Mouse (Mus musculus): ENCODE results near the gene Gstp3. TPM values are rescaled to one million over a fixed set of nuclear protein-coding genes. Genes with fewer than 3 reads are reported as not detected.
A peak's percentile ranks its signal among the peaks of the same experiment; 100 is the strongest.

Gstp3 gene
- total RNA-seq, 2 experiments from 2014 or later = not detected

DNA sequence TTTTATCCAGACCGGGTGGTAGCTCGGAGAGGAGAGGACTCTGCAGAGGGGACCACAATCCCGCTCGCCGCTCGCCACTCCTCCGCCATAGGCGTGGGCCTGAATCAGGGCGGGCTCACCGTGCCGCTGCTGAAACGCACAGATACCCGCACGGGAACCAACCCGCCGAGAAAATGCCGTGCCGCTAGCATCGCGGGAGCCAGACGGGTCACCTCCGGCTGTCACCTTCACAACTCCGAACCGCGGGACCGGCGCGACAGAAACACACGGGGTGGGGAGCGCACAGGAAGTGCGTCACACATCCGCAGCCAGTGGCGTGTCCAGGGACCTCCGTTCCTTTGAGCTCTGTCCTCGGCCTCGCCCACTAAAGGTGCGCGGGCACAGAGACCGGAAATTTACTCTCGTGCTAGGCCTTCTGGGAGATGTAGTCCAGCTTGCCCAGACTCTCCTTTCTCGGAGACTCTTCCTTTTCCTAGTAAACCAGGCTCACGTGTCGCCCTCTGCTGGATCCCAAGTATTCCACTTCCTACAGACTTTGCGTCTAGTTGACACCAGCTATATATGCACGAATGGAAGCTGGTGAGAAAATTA lies 46.8 kb downstream of the Gstp3 start, which contains the start of gene Ndufv1:
Gene Ndufv1, minus strand, starts transcription at position 375 of the 591 bp plus-strand sequence.
- intact Hi-C loops (cut with DNase I) = loop anchor here (1.0 kb wide), 2 partner anchors 12 to 66 kb away; partner anchors contain the start of genes Gm49405 and Nudt8
- peak; percentile 96 for DNase-seq (ENCODE audit: low spot score)

DNA sequence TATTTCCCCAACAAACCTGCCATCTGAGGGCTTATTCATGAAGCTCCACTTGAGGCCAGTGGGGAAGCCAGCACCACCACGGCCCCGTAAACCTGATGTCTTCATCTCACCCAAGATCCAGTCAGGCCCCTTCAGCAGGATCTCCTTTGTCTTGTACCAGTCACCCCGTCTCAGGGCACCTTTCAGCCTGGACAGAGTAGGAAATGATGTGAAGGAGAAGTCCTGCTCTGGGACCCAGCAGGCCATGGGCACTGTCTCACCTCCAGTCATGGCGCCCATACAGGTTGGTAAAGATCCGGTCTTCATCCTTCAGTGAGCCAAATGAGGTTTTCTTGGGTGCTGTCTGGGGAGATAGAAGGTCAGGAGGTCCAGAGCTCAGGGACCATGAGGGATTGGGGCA lies 48.3 kb downstream of the Gstp3 start:
- intact Hi-C loops (cut with DNase I) = no loop called here
- DNase-seq (ENCODE audit: low spot score) = no peak

Other genes with a start within 250 kb of the Gstp3 start
- 10 to 100 TPM in 1 of 2 experiments, 1 to 10 TPM in 1; 9.5 to 13.0 TPM for gene Chka, start 207.8 kb downstream of the Gstp3 start, total RNA-seq (2021)
- gene Tcirg1, start 152.4 kb downstream of the Gstp3 start, total RNA-seq (2021) = 1 to 10 TPM; 8.9 to 9.8 TPM
- 100 to 1,000 TPM; 538 TPM for gene Ndufs8, start 146.8 kb downstream of the Gstp3 start, total RNA-seq (2021)
- 1 to 10 TPM; 1.8 TPM for gene Aldh3b1, start 129.8 kb downstream of the Gstp3 start, total RNA-seq (2021)
- gene Unc93b1, start 124.4 kb downstream of the Gstp3 start, total RNA-seq (2021) = 10 to 100 TPM; 19.0 to 20.3 TPM
- gene Aldh3b3, start 100.9 kb downstream of the Gstp3 start, total RNA-seq (2021) = 1 to 10 TPM in 1 of 2 experiments, under 1 TPM in 1; 0.60 to 1.1 TPM
- gene Aldh3b2, start 87.2 kb downstream of the Gstp3 start, total RNA-seq (2021) = under 1 TPM; 0.14 to 0.23 TPM
- gene Acy3, start 73.0 kb downstream of the Gstp3 start, total RNA-seq (2021) = 10 to 100 TPM; 20.3 to 21.5 TPM
- not detected for gene Tbx10, start 66.8 kb downstream of the Gstp3 start, total RNA-seq (2021)
- gene Nudt8, start 59.0 kb downstream of the Gstp3 start, total RNA-seq (2021) = 100 to 1,000 TPM; 109 to 118 TPM
- 1 to 10 TPM; 2.0 to 2.2 TPM for gene Gm49405, start 58.9 kb downstream of the Gstp3 start, total RNA-seq (2021)
- gene Doc2g, start 56.3 kb downstream of the Gstp3 start, total RNA-seq (2021) = 100 to 1,000 TPM; 148 to 152 TPM
- 1,000 to 10,000 TPM; 1,136 to 1,167 TPM for gene Ndufv1, start 46.8 kb downstream of the Gstp3 start, total RNA-seq (2021)
- 100 to 1,000 TPM; 321 to 327 TPM for gene Gstp1, start 21.6 kb downstream of the Gstp3 start, total RNA-seq (2021)
- 100 to 1,000 TPM in 1 of 2 experiments, 10 to 100 TPM in 1; 87.8 to 116 TPM for gene Gstp2, start 13.5 kb downstream of the Gstp3 start, total RNA-seq (2021)
- not detected for gene Cabp2, start 22.0 kb upstream of the Gstp3 start, total RNA-seq (2021)
- 10 to 100 TPM; 36.6 to 45.1 TPM for gene Cdk2ap2, start 37.6 kb upstream of the Gstp3 start, total RNA-seq (2021)
- 10 to 100 TPM; 20.8 to 22.1 TPM for gene Pitpnm1, start 40.4 kb upstream of the Gstp3 start, total RNA-seq (2021)
- 10 to 100 TPM; 54.2 to 56.8 TPM for gene Aip, start 66.3 kb upstream of the Gstp3 start, total RNA-seq (2021)
- gene Gpr152, start 80.2 kb upstream of the Gstp3 start, total RNA-seq (2021) = not detected
- under 1 TPM in 1 of 2 experiments, not detected in 1; 0.31 TPM for gene Cabp4, start 84.5 kb upstream of the Gstp3 start, total RNA-seq (2021)
- gene Coro1b, start 89.0 kb upstream of the Gstp3 start, total RNA-seq (2021) = 10 to 100 TPM; 53.4 to 57.6 TPM
- 1 to 10 TPM in 1 of 2 experiments, under 1 TPM in 1; 0.94 to 1.5 TPM for gene Ptprcap, start 94.0 kb upstream of the Gstp3 start, total RNA-seq (2021)
- 10 to 100 TPM; 16.5 to 16.8 TPM for gene Rps6kb2, start 103.8 kb upstream of the Gstp3 start, total RNA-seq (2021)
- gene Carns1, start 115.9 kb upstream of the Gstp3 start, total RNA-seq (2021) = 10 to 100 TPM; 33.5 to 34.1 TPM
- gene Tbc1d10c, start 131.7 kb upstream of the Gstp3 start, total RNA-seq (2021) = 1 to 10 TPM; 9.2 to 9.3 TPM
- gene Ppp1ca, start 132.5 kb upstream of the Gstp3 start, total RNA-seq (2021) = 100 to 1,000 TPM; 337 TPM
- gene Rad9a, start 142.1 kb upstream of the Gstp3 start, total RNA-seq (2021) = 1 to 10 TPM; 5.3 to 5.8 TPM
- gene Clcf1, start 154.7 kb upstream of the Gstp3 start, total RNA-seq (2021) = 1 to 10 TPM in 1 of 2 experiments, under 1 TPM in 1; 0.94 to 2.0 TPM
- gene AC109138.7, start 154.8 kb upstream of the Gstp3 start, total RNA-seq (2021) = not detected
- gene Pold4, start 172.3 kb upstream of the Gstp3 start, total RNA-seq (2021) = 10 to 100 TPM in 1 of 2 experiments, 1 to 10 TPM in 1; 9.7 to 11.1 TPM
- 1 to 10 TPM; 5.8 to 6.6 TPM for gene Ssh3, start 209.6 kb upstream of the Gstp3 start, total RNA-seq (2021)
- 1 to 10 TPM; 1.2 to 1.5 TPM for gene Ankrd13d, start 223.6 kb upstream of the Gstp3 start, total RNA-seq (2021)
- 10 to 100 TPM; 49.3 to 57.9 TPM for gene Grk2, start 246.7 kb upstream of the Gstp3 start, total RNA-seq (2021)

Measured in heart, postnatal 25 days (tissue).